Mouse (Mus musculus) kidney, embryonic 15.5 days (tissue): ENCODE measurements around the gene Ube2f. TPM values are rescaled to one million over a fixed set of nuclear protein-coding genes. Genes with fewer than 3 reads are reported as not detected.

Experiments
- ATAC-seq: fragments of 200-750 bp; cut with Nextera tagmentation; replicated peaks from 2 replicates; pipeline ENCODE4 v1.8.0; 2017; ENCODE audit warnings: moderate TSS enrichment; ENCODE audit not compliant: low FRiP score
- H3K27ac ChIP-seq: fragments of 300-500 bp; sonication (generic); 2 replicates; pipeline ENCODE4 v1.5.1; 2015; ENCODE audit warnings: mild to moderate bottlenecking, inconsistent platforms
- H3K27me3 ChIP-seq: fragments of 300-500 bp; sonication (generic); 2 replicates; pipeline ENCODE4 v1.6.1; 2015; ENCODE audit warnings: inconsistent platforms
- H3K36me3 ChIP-seq: fragments of 300-500 bp; sonication (generic); 2 replicates; pipeline ENCODE4 v1.6.1; 2015; ENCODE audit warnings: inconsistent platforms
- H3K4me1 ChIP-seq: fragments of 300-500 bp; sonication (generic); 2 replicates; pipeline ENCODE4 v1.6.1; 2015; ENCODE audit warnings: inconsistent platforms
- H3K4me2 ChIP-seq: fragments of 300-500 bp; sonication (generic); 2 replicates; pipeline ENCODE4 v1.6.1; 2015; ENCODE audit warnings: moderate library complexity, mild to moderate bottlenecking, inconsistent platforms
- H3K4me3 ChIP-seq: fragments of 300-500 bp; sonication (generic); replicated peaks from 2 replicates; pipeline ENCODE4 v1.5.1; 2015; ENCODE audit warnings: mild to moderate bottlenecking, inconsistent platforms
- H3K9ac ChIP-seq: fragments of 300-500 bp; sonication (generic); 2 replicates; pipeline ENCODE4 v1.6.1; 2015; ENCODE audit warnings: mild to moderate bottlenecking, inconsistent platforms
- H3K9me3 ChIP-seq: fragments of 300-500 bp; sonication (generic); replicated peaks from 2 replicates; pipeline ENCODE4 v1.6.1; 2016; ENCODE audit warnings: inconsistent platforms
- WGBS: fragments of 180-500 bp; shearing (Covaris S2); methylation state at CpG from one replicate; pipeline ENCODE4 v1.1.7; 2015; ENCODE audit warnings: mixed read lengths; 5-methylcytosine and 5-hydroxymethylcytosine counted together
- polyA plus RNA-seq: library from polyadenylated mRNA; unstranded; fragments of >200 nt; fragmentation: Nextera tagmentation; extraction: Ambion mirVana; gene quantifications from 2 replicates; pipeline ENCODE4 v1.2.1, GENCODE M21; 2015

The Ube2f gene
- 72.6 and 77.9 TPM in 2 replicates for polyA plus RNA-seq

- H3K27me3 ChIP-seq = no peaks in the 10 kb centered on the region
- under 1% methylated on average over 43 of the region's 43 CpGs for WGBS
- H3K27ac ChIP-seq = peak within 1 kb of the TSS; percentile 92
- H3K4me3 ChIP-seq = peak within 1 kb of the TSS; percentile 99
- peaks cover 23% of the 10 kb centered on the region for H3K4me1 ChIP-seq
- H3K9me3 ChIP-seq = no peaks in the 10 kb centered on the region
- peak within 1 kb of the TSS; percentile 74 for H3K4me2 ChIP-seq
- H3K36me3 ChIP-seq = peaks cover 8% of the 10 kb centered on the region
- H3K9ac ChIP-seq = peak within 1 kb of the TSS; percentile 99
- ATAC-seq = peak; percentile 99
These were observed at the start of gene Ube2f for GRCm38 (mm10) chr1:91249564-91250414. Gene Ube2f, plus strand, starts transcription at chr1:91250304.

- WGBS = 62% methylated on average over 3 of the region's 3 CpGs
These were observed 49.0 kb upstream of the Ube2f start for GRCm38 (mm10) chr1:91201122-91201521.

GRCm38 (mm10) chr1:91204221-91204765 lies 45.8 kb upstream of the Ube2f start:
- no peaks in the 10 kb centered on the region for H3K36me3 ChIP-seq
- no peak for ATAC-seq
- 84% methylated on average over 5 of the region's 5 CpGs for WGBS
- H3K27me3 ChIP-seq = no peaks in the 10 kb centered on the region
- H3K4me1 ChIP-seq = no peaks in the 10 kb centered on the region
- no peak overlapping the region for H3K4me3 ChIP-seq
- no peak overlapping the region for H3K27ac ChIP-seq
- no peaks in the 10 kb centered on the region for H3K9me3 ChIP-seq
- H3K4me2 ChIP-seq = no peak overlapping the region
- no peak overlapping the region for H3K9ac ChIP-seq

More at GRCm38 (mm10) chr1:91201122-91201521, 49.0 kb upstream of the Ube2f start:
- H3K9me3 ChIP-seq = no peaks in the 10 kb centered on the region
- no peaks in the 10 kb centered on the region for H3K36me3 ChIP-seq
- no peak overlapping the region for H3K4me2 ChIP-seq
- no peaks in the 10 kb centered on the region for H3K27me3 ChIP-seq
- H3K9ac ChIP-seq = no peak overlapping the region
- H3K4me1 ChIP-seq = no peaks in the 10 kb centered on the region
- ATAC-seq = no peak
- H3K27ac ChIP-seq = no peak overlapping the region
- no peak overlapping the region for H3K4me3 ChIP-seq

- H3K27ac ChIP-seq = no peak overlapping the region
- H3K4me1 ChIP-seq = 0 out of 2 replicates have a peak, but pooled peaks cover 2% of the 10 kb centered on the region
- H3K36me3 ChIP-seq = no peaks in the 10 kb centered on the region
- no peak overlapping the region for H3K4me2 ChIP-seq
- no peak for ATAC-seq
- no peaks in the 10 kb centered on the region for H3K9me3 ChIP-seq
- no peak overlapping the region for H3K4me3 ChIP-seq
- no peaks in the 10 kb centered on the region for H3K27me3 ChIP-seq
- WGBS = 74% methylated on average over 6 of the region's 6 CpGs
- no peak overlapping the region for H3K9ac ChIP-seq
These were observed 44.5 kb upstream of the Ube2f start for GRCm38 (mm10) chr1:91205651-91206050.

- WGBS = 85% methylated on average over 8 of the region's 8 CpGs
- Histone ChIP-seq H3K4me3 (no peak overlapping the region), H3K27me3 (no peaks in the 10 kb centered on the region), H3K4me1 (0 out of 2 replicates have a peak, but pooled peaks cover 9% of the 10 kb centered on the region), H3K36me3 (no peaks in the 10 kb centered on the region), H3K9ac (no peak overlapping the region), H3K9me3 (no peaks in the 10 kb centered on the region), H3K27ac (no peak overlapping the region), H3K4me2 (no peak overlapping the region)
- ATAC-seq = no peak
These were observed 43.8 kb upstream of the Ube2f start for GRCm38 (mm10) chr1:91206336-91206735.

GRCm38 (mm10) chr1:91206873-91207272 lies 43.2 kb upstream of the Ube2f start:
- no peak overlapping the region for H3K4me2 ChIP-seq
- no peak for ATAC-seq
- H3K9me3 ChIP-seq = no peaks in the 10 kb centered on the region
- H3K36me3 ChIP-seq = no peaks in the 10 kb centered on the region
- no peak overlapping the region for H3K27ac ChIP-seq
- no peak overlapping the region for H3K9ac ChIP-seq
- WGBS = 57% methylated on average over 5 of the region's 5 CpGs
- 0 out of 2 replicates have a peak, but pooled peaks cover 14% of the 10 kb centered on the region for H3K4me1 ChIP-seq
- no peak overlapping the region for H3K4me3 ChIP-seq
- H3K27me3 ChIP-seq = no peaks in the 10 kb centered on the region

GRCm38 (mm10) chr1:91207334-91208074 lies 42.6 kb upstream of the Ube2f start:
- Histone ChIP-seq H3K36me3 (no peaks in the 10 kb centered on the region), H3K9me3 (no peaks in the 10 kb centered on the region), H3K4me2 (no peak overlapping the region), H3K27me3 (no peaks in the 10 kb centered on the region), H3K4me1 (0 out of 2 replicates have a peak, but pooled peaks cover 14% of the 10 kb centered on the region), H3K4me3 (no peak overlapping the region), H3K9ac (no peak overlapping the region), H3K27ac (no peak overlapping the region)
- 71% methylated on average over 3 of the region's 3 CpGs for WGBS
- ATAC-seq = no peak

- Histone ChIP-seq H3K4me1 (0 out of 2 replicates have a peak, but pooled peaks cover 14% of the 10 kb centered on the region), H3K36me3 (no peaks in the 10 kb centered on the region), H3K27ac (no peak overlapping the region), H3K4me3 (no peak overlapping the region), H3K9me3 (no peaks in the 10 kb centered on the region), H3K4me2 (no peak overlapping the region), H3K9ac (no peak overlapping the region), H3K27me3 (no peaks in the 10 kb centered on the region)
- 88% methylated on average over 6 of the region's 6 CpGs for WGBS
- no peak for ATAC-seq
These were observed 40.8 kb upstream of the Ube2f start for GRCm38 (mm10) chr1:91209343-91209742.

GRCm38 (mm10) chr1:91209785-91210184 lies 40.3 kb upstream of the Ube2f start:
- Histone ChIP-seq H3K36me3 (no peaks in the 10 kb centered on the region), H3K4me3 (no peak overlapping the region), H3K27me3 (no peaks in the 10 kb centered on the region), H3K27ac (no peak overlapping the region), H3K4me1 (0 out of 2 replicates have a peak, but pooled peaks cover 14% of the 10 kb centered on the region), H3K9me3 (no peaks in the 10 kb centered on the region), H3K9ac (no peak overlapping the region), H3K4me2 (no peak overlapping the region)
- ATAC-seq = no peak
- WGBS = 81% methylated on average over 6 of the region's 6 CpGs

GRCm38 (mm10) chr1:91211099-91211498 lies 39.0 kb upstream of the Ube2f start:
- peak; percentile 40; the same call in 1 of the 2 replicates for ATAC-seq
- no peak overlapping the region for H3K4me2 ChIP-seq
- no peaks in the 10 kb centered on the region for H3K36me3 ChIP-seq
- 79% methylated on average over 1 of the region's 1 CpGs for WGBS
- H3K9ac ChIP-seq = no peak overlapping the region
- no peaks in the 10 kb centered on the region for H3K27me3 ChIP-seq
- H3K9me3 ChIP-seq = no peaks in the 10 kb centered on the region
- 0 out of 2 replicates have a peak, but pooled peaks cover 14% of the 10 kb centered on the region for H3K4me1 ChIP-seq
- H3K4me3 ChIP-seq = no peak overlapping the region
- no peak overlapping the region for H3K27ac ChIP-seq

GRCm38 (mm10) chr1:91211591-91212008 lies 38.5 kb upstream of the Ube2f start:
- no peak overlapping the region for H3K4me3 ChIP-seq
- peak; percentile 46; the same call in 1 of the 2 replicates for ATAC-seq
- no peaks in the 10 kb centered on the region for H3K36me3 ChIP-seq
- WGBS = 58% methylated on average over 7 of the region's 7 CpGs
- H3K9ac ChIP-seq = no peak overlapping the region
- no peak overlapping the region for H3K27ac ChIP-seq
- no peaks in the 10 kb centered on the region for H3K9me3 ChIP-seq
- 0 out of 2 replicates have a peak, but pooled peaks cover 18% of the 10 kb centered on the region for H3K4me1 ChIP-seq
- no peaks in the 10 kb centered on the region for H3K27me3 ChIP-seq
- H3K4me2 ChIP-seq = no peak overlapping the region
